Mouse (Mus musculus): ENCODE measurements around the gene Hoxc8. TPM values are rescaled to one million over a fixed set of nuclear protein-coding genes. Genes with fewer than 3 reads are reported as not detected.

Hoxc8 gene
- polyA plus RNA-seq, 1 experiment from 2014 or later: 3.0 TPM

DNA sequence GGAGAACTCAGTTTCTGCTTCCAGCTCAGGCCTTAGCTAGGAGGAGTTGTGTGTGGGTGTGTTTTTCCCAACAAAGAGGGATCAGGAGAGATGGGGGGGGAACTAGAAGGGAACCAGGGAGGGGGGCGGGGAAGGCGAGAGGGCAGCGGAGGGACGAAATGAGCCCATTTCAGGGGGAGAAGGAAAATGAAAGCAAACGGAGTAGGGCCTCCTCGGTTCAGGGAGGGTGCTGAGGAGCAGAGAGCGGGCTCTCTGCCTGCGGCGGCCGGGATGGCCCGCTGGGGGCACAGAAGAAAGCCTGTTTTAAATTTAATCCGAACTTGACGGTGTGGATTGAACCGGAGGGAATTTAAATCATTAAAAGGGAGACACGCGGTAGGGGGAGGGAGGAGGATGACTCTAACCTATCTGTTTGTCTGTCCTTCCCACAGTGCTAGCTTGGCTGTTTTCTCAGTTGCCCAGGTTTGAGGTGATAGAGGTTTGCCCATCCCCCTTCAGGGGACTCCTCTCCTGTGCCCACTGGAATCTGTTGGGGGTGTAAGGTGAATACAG, 12.9 kb upstream of the Hoxc8 start:
- ATAC-seq (ENCODE audit: low FRiP score, low read depth): no peak
- Histone ChIP-seq H3K4me3 (peak overlapping the region; percentile 38), H3K9me3 (no peaks in the 10 kb centered on the region), H3K36me3 (no peaks in the 10 kb centered on the region), H3K27me3 (peaks cover 100% of the 10 kb centered on the region), H3K9ac (peak overlapping the region; percentile 60), H3K4me2 (replicated peaks) (peak overlapping the region; percentile 59), H3K27ac (no peak overlapping the region), H3K4me1 (peaks cover 35% of the 10 kb centered on the region)
- 6% methylated on average over 16 of the region's 16 CpGs for WGBS

DNA sequence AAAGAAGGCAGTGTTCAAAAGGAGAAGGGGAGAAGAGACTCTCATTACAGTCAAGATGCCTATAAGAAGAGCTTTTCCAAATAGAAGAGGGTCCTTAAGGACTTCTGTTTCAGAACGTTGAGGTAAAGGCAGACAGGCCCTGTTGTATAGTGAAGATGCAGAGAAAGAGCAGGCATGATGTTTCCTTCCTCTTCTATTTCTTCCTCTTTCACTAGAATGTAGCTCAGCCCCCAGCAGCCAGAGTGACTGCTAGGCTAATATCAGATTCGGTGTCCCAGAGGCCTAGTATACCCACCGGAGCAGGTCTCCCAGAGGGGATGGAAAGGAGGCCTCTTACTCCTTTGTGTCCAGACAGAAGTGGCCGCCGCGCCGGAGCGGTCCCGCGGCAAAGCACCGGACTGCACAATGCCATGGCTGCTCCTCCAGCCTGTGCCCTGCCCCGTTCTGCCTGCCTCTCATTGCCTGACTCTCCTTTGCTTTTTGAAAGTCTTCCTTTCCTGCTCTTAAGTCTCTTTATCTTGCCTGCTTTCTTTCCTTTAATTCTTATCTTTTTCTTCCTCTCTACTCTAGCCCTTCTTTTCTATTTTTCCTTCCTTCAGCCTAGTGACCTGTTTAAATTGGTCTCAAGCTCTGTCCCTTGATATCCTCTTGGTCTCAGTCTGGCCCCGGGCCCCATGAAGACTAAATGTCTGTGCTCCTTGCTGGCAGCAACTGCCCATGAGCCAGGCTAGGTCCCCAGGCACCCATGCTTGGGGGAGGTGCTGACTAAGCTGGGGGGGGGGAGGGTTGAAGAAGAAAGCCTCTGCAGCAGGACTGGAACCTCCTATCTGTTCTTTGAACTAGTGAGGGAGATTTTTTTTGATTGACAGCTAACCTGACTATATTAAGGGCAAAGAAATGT, 11.5 kb upstream of the Hoxc8 start:
- Histone ChIP-seq H3K9ac (0 out of 2 replicates have a peak overlapping the region, but pooled peaks have one; percentile 6), H3K36me3 (no peaks in the 10 kb centered on the region), H3K4me2 (replicated peaks) (peak overlapping the region; percentile 59), H3K9me3 (no peaks in the 10 kb centered on the region), H3K27ac (no peak overlapping the region), H3K4me1 (peaks cover 43% of the 10 kb centered on the region), H3K27me3 (peaks cover 99% of the 10 kb centered on the region), H3K4me3 (peak overlapping the region; percentile 10)
- 5% methylated on average over 13 of the region's 13 CpGs for WGBS
- ATAC-seq (ENCODE audit: low FRiP score, low read depth): no peak

DNA sequence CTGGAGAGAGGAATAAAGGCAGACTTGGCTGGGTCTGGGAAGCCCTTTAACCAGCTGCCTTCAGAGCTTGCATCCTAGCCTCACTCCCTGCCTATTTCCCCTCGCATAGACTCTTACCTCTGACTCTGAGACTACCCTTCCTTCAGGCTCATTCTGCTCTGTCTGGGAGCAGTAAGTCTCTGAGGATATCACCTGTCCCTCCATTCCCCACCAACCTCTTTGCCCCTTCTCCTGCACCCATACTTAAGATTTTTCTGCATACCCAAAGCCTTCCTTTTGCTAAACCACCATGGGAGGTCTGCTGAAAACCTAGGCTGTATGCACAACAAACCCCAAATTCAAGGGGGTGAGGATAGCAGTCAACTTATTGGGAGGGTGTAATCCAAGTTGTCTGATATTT, 10.5 kb upstream of the Hoxc8 start:
- no peak overlapping the region for H3K4me3 ChIP-seq
- no peaks in the 10 kb centered on the region for H3K9me3 ChIP-seq
- H3K36me3 ChIP-seq: no peaks in the 10 kb centered on the region
- 5% methylated on average over 1 of the region's 1 CpGs for WGBS
- peaks cover 99% of the 10 kb centered on the region for H3K27me3 ChIP-seq
- no peak overlapping the region for H3K9ac ChIP-seq
- H3K4me1 ChIP-seq: peaks cover 43% of the 10 kb centered on the region
- no peak overlapping the region for H3K27ac ChIP-seq
- peak overlapping the region; percentile 62 for H3K4me2 ChIP-seq (replicated peaks)
- no peak for ATAC-seq (ENCODE audit: low FRiP score, low read depth)

DNA sequence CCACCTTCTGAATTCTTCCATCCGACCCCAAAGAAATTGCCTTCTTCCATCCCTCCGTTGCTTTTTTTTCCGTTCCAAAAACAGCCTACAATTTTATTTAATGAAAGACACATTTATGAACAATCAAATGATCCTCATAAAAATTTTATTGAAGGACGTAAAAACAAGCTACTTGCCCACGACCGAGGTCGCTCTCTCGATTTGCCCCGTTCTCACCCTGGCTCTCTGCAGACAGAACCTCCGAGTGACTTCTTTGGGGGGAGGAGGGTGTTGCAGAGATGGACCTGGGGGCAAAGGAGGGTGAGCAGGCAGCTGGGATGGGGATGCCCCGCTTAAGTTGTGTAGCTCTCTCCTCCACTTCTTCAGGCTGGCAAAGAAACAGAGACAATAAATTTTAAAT, 10.1 kb upstream of the Hoxc8 start:
- peak overlapping the region; percentile 48 for H3K4me3 ChIP-seq
- ATAC-seq (ENCODE audit: low FRiP score, low read depth): no peak
- peaks cover 43% of the 10 kb centered on the region for H3K4me1 ChIP-seq
- H3K27ac ChIP-seq: no peak overlapping the region
- H3K4me2 ChIP-seq (replicated peaks): peak overlapping the region; percentile 62
- H3K9ac ChIP-seq: no peak overlapping the region
- peaks cover 99% of the 10 kb centered on the region for H3K27me3 ChIP-seq
- 3% methylated on average over 11 of the region's 11 CpGs for WGBS
- no peaks in the 10 kb centered on the region for H3K36me3 ChIP-seq
- H3K9me3 ChIP-seq: no peaks in the 10 kb centered on the region

DNA sequence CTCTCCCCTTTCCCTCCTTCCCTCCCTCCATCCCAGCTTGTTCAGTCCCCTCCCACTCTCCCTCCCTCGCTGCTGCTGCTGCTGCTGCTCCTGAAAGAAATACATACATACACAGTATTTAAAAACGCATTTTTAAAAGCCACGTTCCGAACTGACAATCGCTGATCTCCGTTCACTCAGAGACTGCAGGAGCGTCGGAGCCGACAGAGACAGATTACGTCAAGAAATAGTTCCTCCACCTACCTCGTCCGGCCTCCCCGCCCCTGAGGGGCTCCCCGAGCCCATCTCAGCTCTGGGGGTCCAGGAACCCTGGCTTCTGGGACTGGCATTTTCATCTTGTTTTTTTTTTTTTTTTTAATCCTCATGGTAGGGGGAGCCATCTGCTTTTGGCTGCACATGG, 9.5 kb upstream of the Hoxc8 start:
- Histone ChIP-seq H3K4me3 (peak overlapping the region; percentile 48), H3K9ac (no peak overlapping the region), H3K27ac (no peak overlapping the region; the same call in 1 of the 2 replicates), H3K36me3 (no peaks in the 10 kb centered on the region), H3K9me3 (no peaks in the 10 kb centered on the region), H3K27me3 (peaks cover 99% of the 10 kb centered on the region), H3K4me2 (replicated peaks) (peak overlapping the region; percentile 62), H3K4me1 (peaks cover 40% of the 10 kb centered on the region)
- WGBS: under 1% methylated on average over 14 of the region's 14 CpGs
- ATAC-seq (ENCODE audit: low FRiP score, low read depth): no peak

DNA sequence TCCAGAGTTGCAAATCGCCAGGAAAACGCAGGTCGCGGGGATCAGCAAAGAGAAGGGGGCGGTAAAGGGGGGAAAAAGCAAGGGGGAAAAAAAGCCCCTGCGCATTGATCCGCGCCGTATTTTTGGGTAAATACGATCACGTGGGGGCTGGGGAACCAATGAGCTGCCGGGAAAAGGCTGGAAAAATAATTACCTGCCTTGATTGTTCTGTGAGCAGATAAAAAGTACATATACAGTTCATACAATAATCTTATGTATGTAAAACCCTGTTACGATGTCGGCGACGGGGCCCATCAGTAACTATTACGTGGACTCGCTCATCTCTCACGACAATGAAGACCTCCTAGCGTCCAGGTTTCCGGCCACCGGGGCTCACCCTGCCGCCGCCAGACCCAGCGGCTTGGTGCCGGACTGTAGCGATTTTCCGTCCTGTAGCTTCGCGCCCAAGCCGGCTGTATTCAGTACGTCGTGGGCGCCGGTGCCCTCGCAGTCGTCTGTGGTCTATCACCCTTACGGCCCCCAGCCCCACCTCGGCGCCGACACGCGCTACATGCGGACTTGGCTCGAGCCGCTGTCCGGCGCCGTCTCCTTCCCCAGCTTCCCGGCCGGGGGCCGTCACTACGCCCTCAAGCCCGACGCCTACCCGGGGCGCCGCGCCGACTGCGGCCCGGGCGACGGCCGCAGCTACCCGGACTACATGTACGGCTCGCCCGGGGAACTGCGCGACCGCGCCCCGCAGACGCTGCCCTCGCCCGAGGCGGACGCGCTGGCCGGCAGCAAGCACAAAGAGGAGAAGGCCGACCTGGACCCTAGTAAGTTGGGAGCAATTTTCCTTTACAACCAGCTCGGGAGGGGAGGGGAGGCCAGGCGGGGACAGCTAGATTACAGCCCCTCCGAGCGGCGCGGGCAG, 8.8 kb upstream of the Hoxc8 start:
- peaks cover 37% of the 10 kb centered on the region for H3K4me1 ChIP-seq
- ATAC-seq (ENCODE audit: low FRiP score, low read depth): no peak
- H3K4me3 ChIP-seq: peak overlapping the region; percentile 48
- H3K4me2 ChIP-seq (replicated peaks): peak overlapping the region; percentile 62
- H3K36me3 ChIP-seq: no peaks in the 10 kb centered on the region
- peak overlapping the region; percentile 39; the same call in 1 of the 2 replicates for H3K27ac ChIP-seq
- H3K9ac ChIP-seq: peak overlapping the region; percentile 68
- H3K9me3 ChIP-seq: no peaks in the 10 kb centered on the region
- WGBS: under 1% methylated on average over 88 of the region's 88 CpGs
- H3K27me3 ChIP-seq: peaks cover 99% of the 10 kb centered on the region

DNA sequence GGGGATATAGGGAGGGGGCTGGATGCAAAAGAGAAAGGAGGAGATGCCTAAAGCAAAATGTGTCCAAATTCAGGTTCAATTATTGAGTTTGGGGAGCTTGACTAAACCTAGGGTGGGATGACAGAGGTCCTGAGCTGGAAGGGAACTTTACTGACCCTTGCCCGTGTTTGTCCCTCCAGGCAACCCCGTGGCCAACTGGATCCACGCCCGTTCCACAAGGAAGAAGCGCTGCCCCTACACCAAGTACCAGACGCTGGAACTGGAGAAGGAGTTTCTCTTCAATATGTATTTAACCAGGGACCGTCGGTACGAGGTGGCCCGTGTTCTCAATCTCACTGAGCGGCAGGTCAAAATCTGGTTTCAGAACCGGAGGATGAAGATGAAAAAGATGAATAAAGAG, 6.7 kb upstream of the Hoxc8 start:
- Histone ChIP-seq H3K9me3 (no peaks in the 10 kb centered on the region), H3K36me3 (no peaks in the 10 kb centered on the region), H3K9ac (no peak overlapping the region), H3K27me3 (peaks cover 99% of the 10 kb centered on the region), H3K4me3 (no peak overlapping the region), H3K27ac (no peak overlapping the region), H3K4me2 (replicated peaks) (peak overlapping the region; percentile 62; the same call in 1 of the 2 replicates), H3K4me1 (peaks cover 27% of the 10 kb centered on the region)
- ATAC-seq (ENCODE audit: low FRiP score, low read depth): no peak
- WGBS: 13% methylated on average over 12 of the region's 12 CpGs

DNA sequence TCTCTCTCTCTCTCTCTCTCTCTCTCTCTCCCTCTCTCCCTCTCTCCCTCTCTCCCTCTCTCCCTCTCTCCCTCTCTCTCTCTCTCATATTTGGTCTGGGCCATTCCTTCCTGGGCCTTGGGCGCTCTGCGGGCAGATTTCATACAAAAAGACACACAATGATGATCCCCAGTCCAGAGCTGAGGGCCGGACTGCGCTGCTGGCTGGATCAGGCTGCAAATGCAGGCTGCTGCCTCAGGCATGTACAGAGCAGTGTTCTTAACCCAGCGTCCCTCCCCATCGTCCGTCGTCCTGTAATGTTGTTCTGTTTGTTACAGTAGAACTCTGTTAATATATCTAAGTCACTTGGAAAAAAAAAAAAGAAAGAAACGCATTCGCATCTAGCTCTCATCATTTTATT, 5.9 kb upstream of the Hoxc8 start:
- no peaks in the 10 kb centered on the region for H3K36me3 ChIP-seq
- H3K27ac ChIP-seq: no peak overlapping the region
- H3K4me3 ChIP-seq: no peak overlapping the region
- H3K27me3 ChIP-seq: peaks cover 99% of the 10 kb centered on the region
- H3K9ac ChIP-seq: no peak overlapping the region
- no peak overlapping the region for H3K4me2 ChIP-seq (replicated peaks)
- 13% methylated on average over 10 of the region's 10 CpGs for WGBS
- peaks cover 27% of the 10 kb centered on the region for H3K4me1 ChIP-seq
- no peak for ATAC-seq (ENCODE audit: low FRiP score, low read depth)
- H3K9me3 ChIP-seq: no peaks in the 10 kb centered on the region

DNA sequence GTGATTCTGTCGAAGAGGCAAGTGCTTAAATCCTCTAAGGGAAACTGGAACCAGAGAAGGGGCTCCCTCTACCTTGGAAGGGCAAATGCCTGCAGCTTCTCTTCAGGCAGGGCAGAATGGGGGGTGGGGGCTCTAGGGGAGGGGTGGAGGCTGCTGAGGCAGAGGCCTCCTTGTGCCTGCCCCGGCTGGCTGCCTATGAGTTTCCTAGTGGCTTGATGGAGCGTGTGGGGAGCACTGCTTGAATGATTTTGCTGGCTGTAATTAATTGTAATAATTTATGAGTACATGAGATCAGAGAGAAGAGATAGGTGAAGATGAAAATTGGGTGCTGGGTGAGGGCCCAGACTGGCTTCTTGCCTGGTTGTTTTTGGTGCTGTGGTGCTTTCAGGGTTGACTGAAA, 5.5 kb upstream of the Hoxc8 start:
- ATAC-seq (ENCODE audit: low FRiP score, low read depth): no peak
- no peak overlapping the region for H3K4me2 ChIP-seq (replicated peaks)
- no peaks in the 10 kb centered on the region for H3K36me3 ChIP-seq
- no peaks in the 10 kb centered on the region for H3K9me3 ChIP-seq
- 35% methylated on average over 3 of the region's 3 CpGs for WGBS
- no peak overlapping the region for H3K4me3 ChIP-seq
- no peak overlapping the region for H3K27ac ChIP-seq
- no peak overlapping the region for H3K9ac ChIP-seq
- peaks cover 99% of the 10 kb centered on the region for H3K27me3 ChIP-seq
- H3K4me1 ChIP-seq: peaks cover 27% of the 10 kb centered on the region

DNA sequence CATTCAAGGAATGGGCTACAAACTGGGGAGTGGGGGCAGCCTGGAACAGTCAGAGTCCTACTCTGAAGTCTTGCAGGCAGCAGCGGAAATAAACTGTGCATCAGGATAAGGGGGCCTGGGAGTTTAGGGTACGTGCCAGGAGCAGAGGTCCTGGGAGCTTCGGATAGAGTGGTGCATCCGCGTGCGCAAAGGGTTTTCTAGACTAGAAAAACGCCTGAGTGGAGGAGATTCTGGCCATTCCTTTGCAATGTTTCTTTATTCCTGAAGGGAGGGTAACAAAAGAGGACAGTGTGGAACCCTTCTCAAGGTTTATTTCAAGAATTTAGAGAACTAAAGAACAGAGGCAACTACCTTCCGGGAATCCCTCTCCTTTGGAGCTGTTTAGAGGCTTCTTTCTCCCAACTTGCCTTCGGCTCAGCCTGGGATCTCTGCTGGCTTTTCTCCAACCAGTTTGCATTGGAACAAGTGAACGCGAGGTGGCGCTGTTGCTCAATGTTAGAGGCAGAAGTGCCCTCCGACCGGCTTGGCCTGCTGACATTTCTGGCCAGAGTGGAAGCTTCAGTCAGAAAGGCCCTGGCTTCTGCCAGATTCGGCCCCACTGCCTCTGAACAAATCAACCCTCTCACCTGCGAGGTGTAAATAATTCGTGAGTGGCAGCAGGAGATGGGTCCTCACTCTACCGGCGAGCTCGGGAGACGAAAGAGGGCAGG, 3.1 kb upstream of the Hoxc8 start:
- Histone ChIP-seq H3K27me3 (peaks cover 99% of the 10 kb centered on the region), H3K9ac (no peak overlapping the region), H3K4me3 (no peak overlapping the region), H3K9me3 (no peaks in the 10 kb centered on the region), H3K27ac (no peak overlapping the region), H3K4me1 (peaks cover 16% of the 10 kb centered on the region), H3K4me2 (replicated peaks) (no peak overlapping the region), H3K36me3 (no peaks in the 10 kb centered on the region)
- 7% methylated on average over 21 of the region's 21 CpGs for whole genome bisulfite sequencing
- no peak for ATAC-seq (ENCODE audit: low FRiP score, low read depth)

DNA sequence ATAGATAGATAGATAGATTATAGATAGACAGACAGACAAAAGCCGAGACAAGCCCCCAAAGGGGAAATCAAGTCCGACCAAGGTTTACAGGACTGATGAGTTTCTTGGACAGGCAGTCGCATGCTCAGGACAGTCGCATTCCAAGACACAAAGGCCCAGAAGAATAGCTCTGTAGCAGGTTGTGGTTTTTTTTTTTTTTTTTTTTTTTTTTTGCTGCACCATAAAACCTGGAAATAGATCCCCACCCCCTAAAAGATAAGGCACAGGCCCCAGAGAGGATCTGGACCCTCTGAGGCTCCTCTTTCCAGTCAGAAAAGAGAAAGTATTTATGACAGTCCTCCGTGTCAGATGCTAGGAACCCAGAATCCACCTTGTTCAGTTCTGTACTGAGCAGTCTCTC, 2.3 kb upstream of the Hoxc8 start:
- peaks cover 13% of the 10 kb centered on the region for H3K4me1 ChIP-seq
- no peak overlapping the region for H3K9ac ChIP-seq
- H3K9me3 ChIP-seq: no peaks in the 10 kb centered on the region
- no peak overlapping the region for H3K4me2 ChIP-seq (replicated peaks)
- no peak overlapping the region for H3K27ac ChIP-seq
- peaks cover 99% of the 10 kb centered on the region for H3K27me3 ChIP-seq
- no peak for ATAC-seq (ENCODE audit: low FRiP score, low read depth)
- WGBS: 38% methylated on average over 5 of the region's 5 CpGs
- no peak overlapping the region for H3K4me3 ChIP-seq
- H3K36me3 ChIP-seq: no peaks in the 10 kb centered on the region

Measured in limb, embryonic 13.5 days (tissue).